Mouse (Mus musculus) liver, embryonic 12.5 days (tissue): ENCODE measurements around the gene A930009A15Rik. TPM values are rescaled to one million over a fixed set of nuclear protein-coding genes. Genes with fewer than 3 reads are reported as not detected.

ENCODE experiments used
- ATAC-seq: fragments of 200-750 bp; cut with Nextera tagmentation; 2 replicates; pipeline ENCODE4 v1.8.0; 2017; ENCODE audit warnings: moderate number of reproducible peaks, mild to moderate bottlenecking, moderate library complexity
- H3K27ac ChIP-seq: fragments of 300-500 bp; sonication (generic); 2 replicates; pipeline ENCODE4 v1.5.1; 2016; ENCODE audit warnings: mild to moderate bottlenecking
- H3K27me3 ChIP-seq: fragments of 300-500 bp; sonication (generic); replicated peaks from 2 replicates; pipeline ENCODE4 v1.6.1; 2016; ENCODE audit warnings: mild to moderate bottlenecking, moderate library complexity
- H3K36me3 ChIP-seq: fragments of 300-500 bp; sonication (generic); 2 replicates; pipeline ENCODE4 v1.6.1; 2016; ENCODE audit warnings: mild to moderate bottlenecking, moderate library complexity
- H3K4me1 ChIP-seq: fragments of 300-500 bp; sonication (generic); 2 replicates; pipeline ENCODE4 v1.6.1; 2016
- H3K4me2 ChIP-seq: fragments of 300-500 bp; sonication (generic); 2 replicates; pipeline ENCODE4 v1.6.1; 2016; ENCODE audit warnings: mild to moderate bottlenecking, moderate library complexity
- H3K4me3 ChIP-seq: fragments of 300-500 bp; sonication (generic); 2 replicates; pipeline ENCODE4 v1.5.1; 2016; ENCODE audit warnings: mild to moderate bottlenecking, moderate library complexity
- H3K9ac ChIP-seq: fragments of 300-500 bp; sonication (generic); 2 replicates; pipeline ENCODE4 v1.6.1; 2016; ENCODE audit warnings: mild to moderate bottlenecking, moderate library complexity
- H3K9me3 ChIP-seq: fragments of 300-500 bp; sonication (generic); replicated peaks from 2 replicates; pipeline ENCODE4 v1.6.1; 2016; ENCODE audit warnings: mild to moderate bottlenecking, moderate library complexity
- WGBS: fragments of 180-500 bp; shearing (Covaris S2); methylation state at CpG from one replicate; pipeline ENCODE4 v1.1.7; 2016; ENCODE audit not compliant: insufficient replicate concordance; 5-methylcytosine and 5-hydroxymethylcytosine counted together
- polyA plus RNA-seq: library from polyadenylated mRNA; unstranded; fragments of >200 nt; fragmentation: Nextera tagmentation; extraction: Ambion mirVana; gene quantifications from 2 replicates; pipeline ENCODE4 v1.2.1, GENCODE M21; 2016

The A930009A15Rik gene
- polyA plus RNA-seq, 1 experiment from 2014 or later: not detected

GRCm38 (mm10) chr10:115585491-115586245 is 15.9 kb downstream of the A930009A15Rik start:
- WGBS: 2% methylated on average over 21 of the region's 21 CpGs
- Histone ChIP-seq H3K4me1 (peaks cover 15% of the 10 kb centered on the region; the same call in 1 of the 2 replicates), H3K36me3 (no peaks in the 10 kb centered on the region), H3K27me3 (peaks cover 67% of the 10 kb centered on the region), H3K4me2 (peak overlapping the region; percentile 61), H3K9me3 (no peaks in the 10 kb centered on the region), H3K27ac (no peak overlapping the region), H3K9ac (no peak overlapping the region), H3K4me3 (peak overlapping the region; percentile 49)
- ATAC-seq: no peak

GRCm38 (mm10) chr10:115586246-115587231 is 16.8 kb downstream of the A930009A15Rik start:
- ATAC-seq: peak; percentile 69
- Histone ChIP-seq H3K4me3 (peak overlapping the region; percentile 49), H3K4me2 (peak overlapping the region; percentile 61), H3K4me1 (peaks cover 15% of the 10 kb centered on the region; the same call in 1 of the 2 replicates), H3K27me3 (peaks cover 67% of the 10 kb centered on the region), H3K27ac (peak overlapping the region; percentile 36; the same call in 1 of the 2 replicates), H3K9ac (no peak overlapping the region), H3K36me3 (no peaks in the 10 kb centered on the region), H3K9me3 (no peaks in the 10 kb centered on the region)
- under 1% methylated on average over 41 of the region's 41 CpGs for WGBS

- peaks cover 67% of the 10 kb centered on the region for H3K27me3 ChIP-seq
- 2% methylated on average over 45 of the region's 47 CpGs for WGBS
- no peak within 1 kb of the TSS for H3K9ac ChIP-seq
Observed at GRCm38 (mm10) chr10:115587301-115587969, 17.6 kb downstream of the A930009A15Rik start, which contains the start of gene Lgr5. Gene Lgr5 (minus strand): TSS chr10:115587780.

GRCm38 (mm10) chr10:115587979-115588378 is 18.2 kb downstream of the A930009A15Rik start:
- Histone ChIP-seq H3K27me3 (peaks cover 67% of the 10 kb centered on the region), H3K9ac (no peak overlapping the region), H3K9me3 (no peaks in the 10 kb centered on the region), H3K36me3 (no peaks in the 10 kb centered on the region), H3K4me3 (peak overlapping the region; percentile 49), H3K4me2 (peak overlapping the region; percentile 61), H3K27ac (no peak overlapping the region), H3K4me1 (peaks cover 15% of the 10 kb centered on the region; the same call in 1 of the 2 replicates)
- ATAC-seq: no peak
- WGBS: 5% methylated on average over 7 of the region's 7 CpGs

More at GRCm38 (mm10) chr10:115587301-115587969, 17.6 kb downstream of the A930009A15Rik start, which contains the start of gene Lgr5:
- Histone ChIP-seq H3K4me2 (peak within 1 kb of the TSS; percentile 61), H3K4me3 (peak within 1 kb of the TSS; percentile 49), H3K36me3 (no peaks in the 10 kb centered on the region), H3K4me1 (peaks cover 15% of the 10 kb centered on the region; the same call in 1 of the 2 replicates), H3K9me3 (no peaks in the 10 kb centered on the region), H3K27ac (peak within 1 kb of the TSS; percentile 36; the same call in 1 of the 2 replicates)
- ATAC-seq: peak; percentile 61

GRCm38 (mm10) chr10:115593221-115593620 is 23.4 kb downstream of the A930009A15Rik start:
- Histone ChIP-seq H3K4me3 (no peak overlapping the region), H3K4me2 (no peak overlapping the region)
- 72% methylated on average over 11 of the region's 11 CpGs for WGBS

GRCm38 (mm10) chr10:115593651-115594050 is 23.9 kb downstream of the A930009A15Rik start:
- Histone ChIP-seq H3K36me3 (no peaks in the 10 kb centered on the region), H3K4me1 (no peaks in the 10 kb centered on the region), H3K4me3 (no peak overlapping the region), H3K9ac (no peak overlapping the region), H3K27ac (no peak overlapping the region), H3K9me3 (no peaks in the 10 kb centered on the region), H3K27me3 (peaks cover 17% of the 10 kb centered on the region), H3K4me2 (no peak overlapping the region)
- 82% methylated on average over 6 of the region's 6 CpGs for WGBS
- no peak for ATAC-seq

More at GRCm38 (mm10) chr10:115593221-115593620, 23.4 kb downstream of the A930009A15Rik start:
- Histone ChIP-seq H3K9me3 (no peaks in the 10 kb centered on the region), H3K27me3 (peaks cover 21% of the 10 kb centered on the region), H3K9ac (no peak overlapping the region), H3K36me3 (no peaks in the 10 kb centered on the region), H3K27ac (no peak overlapping the region), H3K4me1 (no peaks in the 10 kb centered on the region)
- ATAC-seq: no peak

GRCm38 (mm10) chr10:115595748-115596147 is 26.0 kb downstream of the A930009A15Rik start:
- ATAC-seq: no peak
- no peak overlapping the region for H3K27ac ChIP-seq
- no peaks in the 10 kb centered on the region for H3K9me3 ChIP-seq
- no peaks in the 10 kb centered on the region for H3K4me1 ChIP-seq
- no peak overlapping the region for H3K4me3 ChIP-seq
- H3K9ac ChIP-seq: no peak overlapping the region
- H3K27me3 ChIP-seq: no peaks in the 10 kb centered on the region
- H3K4me2 ChIP-seq: no peak overlapping the region
- 79% methylated on average over 1 of the region's 1 CpGs for WGBS
- H3K36me3 ChIP-seq: no peaks in the 10 kb centered on the region

- no peaks in the 10 kb centered on the region for H3K4me1 ChIP-seq
- no peak overlapping the region for H3K27ac ChIP-seq
- no peaks in the 10 kb centered on the region for H3K9me3 ChIP-seq
- peak overlapping the region; percentile 2; the same call in 1 of the 2 replicates for H3K4me2 ChIP-seq
- no peaks in the 10 kb centered on the region; the same call in 1 of the 2 replicates for H3K27me3 ChIP-seq
- WGBS: 15% methylated on average over 12 of the region's 15 CpGs
- no peak for ATAC-seq
- H3K9ac ChIP-seq: no peak overlapping the region
- H3K4me3 ChIP-seq: no peak overlapping the region
- H3K36me3 ChIP-seq: no peaks in the 10 kb centered on the region
Observed at GRCm38 (mm10) chr10:115617456-115618287, 47.9 kb downstream of the A930009A15Rik start.

- no peak for ATAC-seq
- Histone ChIP-seq H3K4me1 (no peaks in the 10 kb centered on the region), H3K9ac (no peak overlapping the region), H3K27me3 (no peaks in the 10 kb centered on the region; the same call in 1 of the 2 replicates), H3K4me3 (no peak overlapping the region), H3K36me3 (no peaks in the 10 kb centered on the region), H3K4me2 (peak overlapping the region; percentile 2; the same call in 1 of the 2 replicates), H3K27ac (no peak overlapping the region), H3K9me3 (no peaks in the 10 kb centered on the region)
- WGBS: 34% methylated on average over 15 of the region's 15 CpGs
Observed at GRCm38 (mm10) chr10:115618288-115618856, 48.6 kb downstream of the A930009A15Rik start.

- H3K4me1 ChIP-seq: no peaks in the 10 kb centered on the region
- no peaks in the 10 kb centered on the region for H3K27me3 ChIP-seq
- no peak overlapping the region for H3K4me2 ChIP-seq
- no peaks in the 10 kb centered on the region for H3K36me3 ChIP-seq
- no peak overlapping the region for H3K9ac ChIP-seq
- no peak overlapping the region for H3K4me3 ChIP-seq
- no peak for ATAC-seq
- 73% methylated on average over 7 of the region's 7 CpGs for whole genome bisulfite sequencing
- H3K27ac ChIP-seq: no peak overlapping the region
- no peaks in the 10 kb centered on the region for H3K9me3 ChIP-seq
Observed at GRCm38 (mm10) chr10:115623481-115623880, 53.7 kb downstream of the A930009A15Rik start.
